Mouse (Mus musculus): ENCODE results near the gene Trim65. TPM values are rescaled to one million over a fixed set of nuclear protein-coding genes. Genes with fewer than 3 reads are reported as not detected.
"Not testable (repeated sequence)": the region's sequence is repeated elsewhere in the genome, so short reads cannot be mapped to it uniquely, and the experiment has no call there.

Gene Trim65
- polyA plus RNA-seq, 1 experiment = 6.2 TPM

- no peak for DNase-seq (ENCODE audit: extremely low spot score in 1 of 2, low spot score in 1 of 2)
These were observed 37.0 kb downstream of the Trim65 start for GRCm38 (mm10) chr11:116093771-116094565.

- DNase-seq (ENCODE audit: extremely low spot score in 1 of 2, low spot score in 1 of 2) = not testable (repeated sequence)
These were observed 38.0 kb downstream of the Trim65 start for GRCm38 (mm10) chr11:116092959-116093358.

GRCm38 (mm10) chr11:116091591-116091990 is 39.3 kb downstream of the Trim65 start:
- no peak for DNase-seq (ENCODE audit: extremely low spot score in 1 of 2, low spot score in 1 of 2)

- no peak for DNase-seq (ENCODE audit: extremely low spot score in 1 of 2, low spot score in 1 of 2)
These were observed 41.4 kb downstream of the Trim65 start for GRCm38 (mm10) chr11:116089545-116089944.

- no peak for DNase-seq (ENCODE audit: extremely low spot score in 1 of 2, low spot score in 1 of 2)
These were observed 42.1 kb downstream of the Trim65 start for GRCm38 (mm10) chr11:116088741-116089394.

- DNase-seq (ENCODE audit: extremely low spot score in 1 of 2, low spot score in 1 of 2) = no peak
These were observed 42.7 kb downstream of the Trim65 start for GRCm38 (mm10) chr11:116088188-116088587.

GRCm38 (mm10) chr11:116087194-116088130 is 43.5 kb downstream of the Trim65 start:
- peak; percentile 49 to 91 for DNase-seq (ENCODE audit: extremely low spot score in 1 of 2, low spot score in 1 of 2)

GRCm38 (mm10) chr11:116086258-116087193 is 44.4 kb downstream of the Trim65 start, which contains the start of gene Wbp2:
Wbp2 (minus strand) TSS chr11:116086995.
- peak; percentile 98 to 99 for DNase-seq (ENCODE audit: extremely low spot score in 1 of 2, low spot score in 1 of 2)

- DNase-seq (ENCODE audit: extremely low spot score in 1 of 2, low spot score in 1 of 2) = no peak
These were observed 46.8 kb downstream of the Trim65 start for GRCm38 (mm10) chr11:116084166-116084565.

- DNase-seq (ENCODE audit: extremely low spot score in 1 of 2, low spot score in 1 of 2) = no peak
These were observed 47.7 kb downstream of the Trim65 start for GRCm38 (mm10) chr11:116083096-116083672.

- peak in 1 of 2 experiments; percentile 68 for DNase-seq (ENCODE audit: extremely low spot score in 1 of 2, low spot score in 1 of 2)
These were observed 49.8 kb downstream of the Trim65 start for GRCm38 (mm10) chr11:116081081-116081480.

GRCm38 (mm10) chr11:116079511-116079910 is 51.4 kb downstream of the Trim65 start:
- peak; percentile 78 to 87 for DNase-seq (ENCODE audit: extremely low spot score in 1 of 2, low spot score in 1 of 2)

GRCm38 (mm10) chr11:116078676-116079320 is 52.1 kb downstream of the Trim65 start:
- DNase-seq (ENCODE audit: extremely low spot score in 1 of 2, low spot score in 1 of 2) = no peak

- no peak for DNase-seq (ENCODE audit: extremely low spot score in 1 of 2, low spot score in 1 of 2)
These were observed 52.7 kb downstream of the Trim65 start for GRCm38 (mm10) chr11:116078221-116078620.

- no peak for DNase-seq (ENCODE audit: extremely low spot score in 1 of 2, low spot score in 1 of 2)
These were observed 53.3 kb downstream of the Trim65 start, which contains the start of gene Unc13d for GRCm38 (mm10) chr11:116077446-116078204. Unc13d (minus strand) TSS chr11:116077961.

- no peak for DNase-seq (ENCODE audit: extremely low spot score in 1 of 2, low spot score in 1 of 2)
These were observed 54.1 kb downstream of the Trim65 start for GRCm38 (mm10) chr11:116076836-116077235.

GRCm38 (mm10) chr11:116076266-116076540 is 54.7 kb downstream of the Trim65 start:
- DNase-seq (ENCODE audit: extremely low spot score in 1 of 2, low spot score in 1 of 2) = no peak

Data from frontal cortex, adult 2 months (tissue).